Mouse (Mus musculus) embryo, embryonic 11.5 days (tissue): Measurements from ENCODE around the gene Zfp827.

Experiments
- DNase-seq: peaks from one replicate; pipeline ENCODE4 v3.0.0-alpha.2; 2012; ENCODE audit warnings: low read depth, low spot score

The Zfp827 gene

GRCm38 (mm10) chr8:79211630-79212029 is 183.4 kb downstream of the Zfp827 start:
- DNase-seq: no peak

GRCm38 (mm10) chr8:79222106-79222751 is 194.0 kb downstream of the Zfp827 start:
- no peak for DNase-seq

- DNase-seq: no peak
These were observed 194.5 kb downstream of the Zfp827 start for GRCm38 (mm10) chr8:79222752-79223141.

GRCm38 (mm10) chr8:79224363-79224762 is 196.1 kb downstream of the Zfp827 start:
- no peak for DNase-seq

- no peak for DNase-seq
These were observed 197.3 kb downstream of the Zfp827 start for GRCm38 (mm10) chr8:79225586-79225985.

- DNase-seq: no peak
These were observed 197.8 kb downstream of the Zfp827 start for GRCm38 (mm10) chr8:79226046-79226445.

GRCm38 (mm10) chr8:79227194-79227593 is 199.0 kb downstream of the Zfp827 start:
- DNase-seq: no peak

GRCm38 (mm10) chr8:79227916-79228315 is 199.7 kb downstream of the Zfp827 start:
- no peak for DNase-seq

- DNase-seq: no peak
These were observed 201.1 kb downstream of the Zfp827 start for GRCm38 (mm10) chr8:79229266-79229888.

GRCm38 (mm10) chr8:79239320-79239719 is 211.1 kb downstream of the Zfp827 start:
- no peak for DNase-seq

GRCm38 (mm10) chr8:79239996-79240395 is 211.8 kb downstream of the Zfp827 start:
- no peak for DNase-seq
